Mouse (Mus musculus): ENCODE measurements around the gene Calcb.

- no peak for TF ChIP-seq POLR2A (IDR thresholded peaks at IDR 0.05; ENCODE audit: control insufficient read depth, extremely low read depth, insufficient read depth, low read length, poor library complexity)
- TF ChIP-seq CTCF (IDR thresholded peaks at IDR 0.05; ENCODE audit: borderline replicate concordance, control insufficient read depth, extremely low read depth, insufficient read depth, low read length, poor library complexity) = no peak
Observed at GRCm38 (mm10) chr7:114672697-114673096, 45.7 kb upstream of the Calcb start.
